Mouse (Mus musculus): ENCODE measurements around the gene Mindy4. TPM values are rescaled to one million over a fixed set of nuclear protein-coding genes. Genes with fewer than 3 reads are reported as not detected.

Gene Mindy4
- polyA plus RNA-seq, 1 experiment from 2014 or later, result 11.7 TPM

GRCm38 (mm10) chr6:55337242-55337641 is 134.1 kb downstream of the Mindy4 start:
- ATAC-seq (ENCODE audit: low FRiP score, low read depth), result no peak
- no peaks in the 10 kb centered on the region for H3K27me3 ChIP-seq (replicated peaks)
- H3K36me3 ChIP-seq, result no peaks in the 10 kb centered on the region
- peaks cover 15% of the 10 kb centered on the region; the same call in 1 of the 2 replicates for H3K4me1 ChIP-seq
- H3K9me3 ChIP-seq, result no peaks in the 10 kb centered on the region
- no peak overlapping the region for H3K27ac ChIP-seq
- no peak overlapping the region for H3K9ac ChIP-seq
- 89% methylated on average over 5 of the region's 5 CpGs for WGBS
- no peak overlapping the region for H3K4me2 ChIP-seq (replicated peaks)
- H3K4me3 ChIP-seq, result no peak overlapping the region

DNA sequence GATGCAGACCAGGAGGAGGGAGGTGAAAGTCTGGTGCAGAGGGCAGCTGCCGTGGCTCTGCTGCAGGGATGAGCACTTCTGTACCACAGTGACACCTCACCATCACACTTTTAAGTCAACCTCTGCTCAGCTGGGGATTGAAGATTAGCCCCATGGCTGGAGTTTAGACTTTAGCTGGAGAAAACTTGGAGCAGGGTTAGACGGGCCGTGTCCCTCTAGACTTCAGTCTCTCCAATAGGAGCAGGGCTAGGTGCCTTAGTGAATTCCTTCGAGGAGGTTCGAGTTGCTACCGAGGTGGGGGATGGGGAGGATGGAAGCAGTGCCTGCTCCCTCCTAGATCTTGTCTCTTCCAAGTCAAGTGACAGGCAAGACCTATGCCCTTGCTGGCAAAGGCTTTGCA is 134.9 kb downstream of the Mindy4 start:
- WGBS, result 74% methylated on average over 6 of the region's 6 CpGs
- no peak for ATAC-seq (ENCODE audit: low FRiP score, low read depth)
- H3K9ac ChIP-seq, result no peak overlapping the region

DNA sequence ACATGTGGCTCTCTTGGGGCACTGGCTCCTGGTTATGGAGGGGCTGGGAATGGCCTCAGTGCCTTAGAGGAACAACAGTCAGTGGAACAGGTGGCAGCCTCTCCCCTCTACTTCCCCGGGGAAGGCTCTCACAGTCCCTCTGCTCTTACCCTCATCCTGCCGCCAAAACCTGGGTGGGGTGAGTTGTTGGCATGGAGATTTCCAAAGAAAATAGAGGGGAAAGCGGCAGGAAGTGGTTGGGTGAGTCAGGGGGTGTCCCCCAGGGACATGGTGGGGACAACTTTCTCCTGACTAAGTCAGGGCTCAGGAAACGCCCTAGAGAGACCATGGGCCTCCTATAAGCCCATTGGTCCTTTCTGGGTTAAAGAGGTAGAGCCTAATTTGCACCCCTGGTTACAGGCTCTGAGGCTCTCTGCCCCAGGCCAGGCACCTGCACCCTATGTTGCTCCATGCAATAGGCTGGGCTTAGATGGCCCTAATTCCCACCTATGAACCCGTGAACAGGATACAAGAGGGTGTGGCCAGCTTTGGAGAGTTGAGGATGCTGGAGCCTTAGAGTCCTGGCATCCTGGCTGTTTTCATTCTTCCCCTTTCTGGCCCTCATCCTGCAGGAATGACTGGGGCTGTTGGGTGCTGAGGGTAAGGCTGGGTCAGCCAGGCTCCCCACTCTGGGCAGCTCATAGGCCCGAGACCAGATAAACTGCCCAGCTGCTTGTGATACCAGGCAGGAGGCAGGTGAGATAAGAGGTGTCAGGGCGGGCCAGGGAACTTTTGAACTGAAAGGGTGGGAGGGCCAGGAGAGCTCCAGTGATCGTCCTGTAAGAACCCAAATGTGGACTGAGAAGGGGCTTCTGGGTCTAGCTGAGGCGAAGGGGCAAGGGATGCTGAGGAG is 136.0 kb downstream of the Mindy4 start:
- H3K4me3 ChIP-seq, result no peak overlapping the region
- H3K27ac ChIP-seq, result no peak overlapping the region
- H3K4me2 ChIP-seq (replicated peaks), result no peak overlapping the region
- H3K4me1 ChIP-seq, result peaks cover 15% of the 10 kb centered on the region; the same call in 1 of the 2 replicates
- no peaks in the 10 kb centered on the region for H3K9me3 ChIP-seq
- H3K9ac ChIP-seq, result no peak overlapping the region
- WGBS, result 79% methylated on average over 9 of the region's 9 CpGs
- no peaks in the 10 kb centered on the region for H3K36me3 ChIP-seq
- no peaks in the 10 kb centered on the region for H3K27me3 ChIP-seq (replicated peaks)
- no peak for ATAC-seq (ENCODE audit: low FRiP score, low read depth)

More for the DNA sequence above, 134.9 kb downstream of the Mindy4 start:
- no peaks in the 10 kb centered on the region for H3K9me3 ChIP-seq
- no peaks in the 10 kb centered on the region for H3K36me3 ChIP-seq
- H3K27ac ChIP-seq, result no peak overlapping the region
- H3K4me3 ChIP-seq, result no peak overlapping the region
- H3K4me2 ChIP-seq (replicated peaks), result no peak overlapping the region
- peaks cover 15% of the 10 kb centered on the region; the same call in 1 of the 2 replicates for H3K4me1 ChIP-seq
- no peaks in the 10 kb centered on the region for H3K27me3 ChIP-seq (replicated peaks)

- H3K9me3 ChIP-seq, result no peaks in the 10 kb centered on the region
- no peaks in the 10 kb centered on the region for H3K36me3 ChIP-seq
- no peak overlapping the region for H3K9ac ChIP-seq
- WGBS, result 45% methylated on average over 5 of the region's 5 CpGs
- no peak overlapping the region for H3K27ac ChIP-seq
- H3K4me2 ChIP-seq (replicated peaks), result no peak overlapping the region
- no peak for ATAC-seq (ENCODE audit: low FRiP score, low read depth)
- H3K4me1 ChIP-seq, result 0 out of 2 replicates have a peak, but pooled peaks cover 4% of the 10 kb centered on the region
- H3K4me3 ChIP-seq, result no peak overlapping the region
- no peaks in the 10 kb centered on the region for H3K27me3 ChIP-seq (replicated peaks)
Measured at GRCm38 (mm10) chr6:55341688-55342087, 138.5 kb downstream of the Mindy4 start.

DNA sequence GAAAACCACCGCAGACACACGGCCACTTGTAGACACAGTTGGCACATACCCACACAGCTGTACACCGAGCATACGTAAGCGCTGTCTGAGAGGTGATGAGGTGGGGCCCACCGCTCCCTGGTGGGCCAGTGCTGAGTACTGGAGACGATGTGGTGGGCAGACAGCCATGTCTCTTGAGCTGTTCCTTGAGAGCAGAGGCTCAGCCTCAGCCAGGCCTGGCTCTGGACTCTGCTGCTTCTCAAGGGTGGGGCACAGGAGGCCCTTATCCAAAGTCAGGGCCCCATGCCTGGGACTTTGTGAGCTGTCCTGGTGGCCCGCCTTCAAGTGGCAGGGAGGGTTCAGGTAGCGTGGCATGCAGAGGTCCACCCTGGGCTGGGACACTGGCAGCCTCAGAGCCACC is 139.1 kb downstream of the Mindy4 start:
- 86% methylated on average over 9 of the region's 9 CpGs for WGBS
- no peak for ATAC-seq (ENCODE audit: low FRiP score, low read depth)
- H3K27ac ChIP-seq, result no peak overlapping the region

DNA sequence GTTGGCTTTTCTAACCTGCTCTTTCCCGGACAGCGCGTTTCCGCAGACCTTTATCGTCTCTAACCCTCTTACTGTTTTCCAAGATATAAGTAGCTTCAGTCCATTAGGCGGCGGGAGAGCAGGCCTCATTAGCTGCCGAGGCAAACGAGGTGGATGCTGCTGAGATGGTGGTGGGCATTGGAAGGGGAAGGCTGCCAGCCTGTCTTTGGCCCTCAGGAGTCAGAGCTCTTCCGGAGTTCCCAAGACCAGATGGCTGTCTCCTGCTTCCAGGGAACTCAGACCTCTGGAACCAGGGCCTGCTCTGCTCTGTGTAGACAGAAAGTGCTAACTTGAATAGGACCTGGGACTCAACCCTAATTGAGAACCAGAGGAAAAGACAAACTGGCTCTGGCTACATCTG is 140.3 kb downstream of the Mindy4 start:
- Histone ChIP-seq H3K4me1 (0 out of 2 replicates have a peak, but pooled peaks cover 4% of the 10 kb centered on the region), H3K4me3 (no peak overlapping the region), H3K4me2 (replicated peaks) (no peak overlapping the region), H3K9ac (no peak overlapping the region), H3K36me3 (no peaks in the 10 kb centered on the region), H3K27me3 (replicated peaks) (no peaks in the 10 kb centered on the region), H3K27ac (no peak overlapping the region), H3K9me3 (no peaks in the 10 kb centered on the region)
- 90% methylated on average over 10 of the region's 10 CpGs for whole genome bisulfite sequencing
- ATAC-seq (ENCODE audit: low FRiP score, low read depth), result no peak

More for the DNA sequence above, 139.1 kb downstream of the Mindy4 start:
- no peaks in the 10 kb centered on the region for H3K9me3 ChIP-seq
- no peak overlapping the region for H3K4me2 ChIP-seq (replicated peaks)
- no peaks in the 10 kb centered on the region for H3K36me3 ChIP-seq
- H3K9ac ChIP-seq, result no peak overlapping the region
- H3K4me3 ChIP-seq, result no peak overlapping the region
- H3K4me1 ChIP-seq, result 0 out of 2 replicates have a peak, but pooled peaks cover 4% of the 10 kb centered on the region
- no peaks in the 10 kb centered on the region for H3K27me3 ChIP-seq (replicated peaks)

DNA sequence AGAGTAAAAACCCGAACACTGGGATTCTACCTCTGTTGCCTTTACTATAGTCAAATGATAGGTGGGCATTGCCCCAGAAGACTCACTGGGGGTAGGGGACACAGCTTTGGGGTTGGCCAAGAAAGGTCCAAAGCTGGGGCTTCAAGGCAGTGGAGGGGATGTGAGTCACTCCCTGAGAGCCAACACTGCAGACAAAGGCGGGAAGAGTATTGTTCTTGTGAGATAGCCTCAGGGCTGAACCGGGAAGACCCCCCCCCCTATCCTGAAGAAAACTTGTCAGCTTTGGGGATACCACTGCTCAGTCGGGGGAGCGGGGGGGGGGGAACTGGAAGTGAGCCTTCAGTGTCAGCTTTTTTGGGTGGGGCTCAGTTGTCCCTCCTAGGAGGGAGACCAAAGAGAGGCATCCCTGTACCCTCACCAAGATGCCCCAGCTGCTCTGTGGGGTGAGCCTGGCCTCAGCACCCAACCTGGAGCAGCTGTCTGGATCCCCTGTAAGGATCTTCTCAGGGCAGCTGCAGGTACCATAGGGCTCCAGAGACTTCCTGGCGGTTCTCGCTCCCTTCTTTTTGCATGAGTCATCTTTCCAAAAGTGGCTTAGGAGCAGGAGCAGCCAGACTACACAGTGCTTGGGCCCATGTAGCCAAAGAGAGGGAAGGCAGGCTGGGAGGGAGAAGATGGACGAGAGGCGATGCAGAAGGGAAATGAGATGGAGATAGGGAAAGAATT is 141.3 kb downstream of the Mindy4 start:
- H3K36me3 ChIP-seq, result no peaks in the 10 kb centered on the region
- WGBS, result 84% methylated on average over 9 of the region's 9 CpGs
- H3K4me3 ChIP-seq, result no peak overlapping the region
- 0 out of 2 replicates have a peak, but pooled peaks cover 4% of the 10 kb centered on the region for H3K4me1 ChIP-seq
- no peaks in the 10 kb centered on the region for H3K27me3 ChIP-seq (replicated peaks)
- H3K4me2 ChIP-seq (replicated peaks), result no peak overlapping the region
- no peak overlapping the region for H3K27ac ChIP-seq
- H3K9me3 ChIP-seq, result no peaks in the 10 kb centered on the region
- no peak overlapping the region for H3K9ac ChIP-seq
- no peak for ATAC-seq (ENCODE audit: low FRiP score, low read depth)

- Histone ChIP-seq H3K9ac (no peak overlapping the region), H3K27me3 (replicated peaks) (no peaks in the 10 kb centered on the region), H3K4me1 (0 out of 2 replicates have a peak, but pooled peaks cover 4% of the 10 kb centered on the region), H3K4me3 (no peak overlapping the region), H3K27ac (no peak overlapping the region), H3K4me2 (replicated peaks) (no peak overlapping the region), H3K9me3 (no peaks in the 10 kb centered on the region; the same call in 1 of the 2 replicates), H3K36me3 (no peaks in the 10 kb centered on the region)
- no peak for ATAC-seq (ENCODE audit: low FRiP score, low read depth)
- WGBS, result 90% methylated on average over 10 of the region's 10 CpGs
Measured at GRCm38 (mm10) chr6:55345264-55345663, 142.1 kb downstream of the Mindy4 start.

DNA sequence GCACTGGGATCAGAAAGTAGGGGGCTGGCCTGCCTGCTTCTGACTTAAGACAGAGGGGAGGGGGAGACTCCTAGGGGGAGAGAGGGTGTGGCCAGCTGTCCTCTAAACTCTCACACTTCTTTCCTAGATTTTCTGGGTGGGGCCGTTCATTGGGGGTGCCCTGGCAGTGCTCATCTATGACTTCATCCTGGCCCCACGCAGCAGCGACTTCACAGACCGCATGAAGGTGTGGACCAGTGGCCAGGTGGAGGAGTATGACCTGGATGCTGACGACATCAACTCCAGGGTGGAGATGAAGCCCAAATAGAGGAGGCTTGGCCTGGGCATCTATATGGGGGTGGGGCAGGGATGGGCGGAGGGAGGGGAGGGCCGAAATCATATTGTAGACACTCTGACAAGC is 143.3 kb downstream of the Mindy4 start:
- Histone ChIP-seq H3K27me3 (replicated peaks) (no peaks in the 10 kb centered on the region), H3K9ac (no peak overlapping the region), H3K4me1 (0 out of 2 replicates have a peak, but pooled peaks cover 3% of the 10 kb centered on the region), H3K4me2 (replicated peaks) (no peak overlapping the region), H3K27ac (no peak overlapping the region), H3K9me3 (no peaks in the 10 kb centered on the region; the same call in 1 of the 2 replicates), H3K36me3 (no peaks in the 10 kb centered on the region), H3K4me3 (no peak overlapping the region)
- 91% methylated on average over 7 of the region's 7 CpGs for WGBS
- no peak for ATAC-seq (ENCODE audit: low FRiP score, low read depth)

GRCm38 (mm10) chr6:55347711-55348571 is 144.8 kb downstream of the Mindy4 start:
- no peak for ATAC-seq (ENCODE audit: low FRiP score, low read depth)
- Histone ChIP-seq H3K27me3 (replicated peaks) (no peaks in the 10 kb centered on the region), H3K4me2 (replicated peaks) (no peak overlapping the region), H3K4me3 (no peak overlapping the region), H3K9me3 (no peaks in the 10 kb centered on the region; the same call in 1 of the 2 replicates), H3K9ac (no peak overlapping the region), H3K27ac (no peak overlapping the region), H3K36me3 (no peaks in the 10 kb centered on the region), H3K4me1 (no peaks in the 10 kb centered on the region)
- WGBS, result 89% methylated on average over 5 of the region's 5 CpGs

- Histone ChIP-seq H3K9ac (no peak overlapping the region), H3K4me1 (no peaks in the 10 kb centered on the region), H3K9me3 (no peaks in the 10 kb centered on the region; the same call in 1 of the 2 replicates), H3K27me3 (replicated peaks) (no peaks in the 10 kb centered on the region), H3K4me3 (no peak overlapping the region), H3K36me3 (no peaks in the 10 kb centered on the region), H3K27ac (no peak overlapping the region), H3K4me2 (replicated peaks) (no peak overlapping the region)
- 82% methylated on average over 4 of the region's 4 CpGs for WGBS
- no peak for ATAC-seq (ENCODE audit: low FRiP score, low read depth)
Measured at GRCm38 (mm10) chr6:55349231-55349630, 146.0 kb downstream of the Mindy4 start.
